Mouse (Mus musculus): ENCODE data around the gene Psapl1.

Psapl1 gene

GRCm38 (mm10) chr5:36203916-36204315, at the start of gene Psapl1:
Psapl1 (plus strand) TSS chr5:36204021.
- DNase-seq (ENCODE audit: low read depth, low spot score): no peak
- Histone ChIP-seq H3K36me3 (ENCODE audit: control insufficient read depth, insufficient read depth, low read length, poor library complexity, severe bottlenecking) (no peaks in the 10 kb centered on the region), H3K27me3 (ENCODE audit: control insufficient read depth, insufficient read depth, low read length, poor library complexity, severe bottlenecking) (no peaks in the 10 kb centered on the region)

GRCm38 (mm10) chr5:36154879-36155485, 48.8 kb upstream of the Psapl1 start:
- no peaks in the 10 kb centered on the region for H3K27me3 ChIP-seq (ENCODE audit: control insufficient read depth, insufficient read depth, low read length, poor library complexity, severe bottlenecking)
- DNase-seq (ENCODE audit: low read depth, low spot score): no peak
- H3K36me3 ChIP-seq (ENCODE audit: control insufficient read depth, insufficient read depth, low read length, poor library complexity, severe bottlenecking): no peaks in the 10 kb centered on the region

DNA sequence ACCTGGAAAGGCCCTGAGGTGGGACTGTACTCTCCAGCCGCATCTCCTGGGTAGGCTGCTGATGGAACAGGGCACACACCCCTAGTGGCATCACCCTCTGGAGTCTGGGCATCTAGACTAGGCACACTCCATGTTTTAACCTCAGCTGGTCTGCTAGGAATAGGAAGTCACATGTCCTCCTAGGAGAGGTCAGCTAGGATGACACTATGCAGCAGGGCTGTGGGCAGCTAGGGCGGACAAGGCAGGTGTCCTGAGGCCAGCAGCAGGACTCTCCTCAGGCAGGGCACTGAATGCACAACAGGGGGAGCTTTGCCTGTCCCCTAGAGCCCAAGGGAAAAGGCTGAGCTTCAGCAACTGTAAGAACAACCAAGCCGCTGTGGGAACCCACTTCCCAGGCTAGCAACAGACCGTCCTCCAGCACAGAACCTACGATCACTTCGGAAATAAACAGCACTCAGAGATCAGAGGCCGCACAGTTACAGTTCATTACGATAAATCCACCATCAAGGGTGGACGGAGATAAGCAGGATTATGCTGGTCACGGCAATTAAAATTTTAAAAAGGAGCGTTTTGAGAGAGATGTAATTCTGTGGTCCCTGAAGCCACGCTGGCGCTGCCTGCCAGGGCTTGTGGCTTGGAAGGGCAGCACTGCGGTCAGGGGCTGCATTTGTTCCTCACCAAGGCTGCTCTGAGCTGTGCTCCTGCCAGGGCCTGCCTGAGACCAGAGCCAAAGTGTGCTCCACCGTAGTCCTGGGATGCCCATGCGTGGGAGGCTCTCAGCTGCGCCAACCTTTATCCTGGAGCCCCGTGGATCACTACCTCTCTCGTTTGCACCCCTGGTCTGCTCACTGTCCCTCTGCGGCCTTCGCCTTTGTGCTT, 38.2 kb upstream of the Psapl1 start:
- Histone ChIP-seq H3K27me3 (ENCODE audit: control insufficient read depth, insufficient read depth, low read length, poor library complexity, severe bottlenecking) (no peaks in the 10 kb centered on the region), H3K36me3 (ENCODE audit: control insufficient read depth, insufficient read depth, low read length, poor library complexity, severe bottlenecking) (no peaks in the 10 kb centered on the region)
- no peak for DNase-seq (ENCODE audit: low read depth, low spot score)

- H3K36me3 ChIP-seq (ENCODE audit: control insufficient read depth, insufficient read depth, low read length, poor library complexity, severe bottlenecking): no peaks in the 10 kb centered on the region
- H3K27me3 ChIP-seq (ENCODE audit: control insufficient read depth, insufficient read depth, low read length, poor library complexity, severe bottlenecking): no peaks in the 10 kb centered on the region
- no peak for DNase-seq (ENCODE audit: low read depth, low spot score)
Observed at GRCm38 (mm10) chr5:36166346-36167013, 37.3 kb upstream of the Psapl1 start.

DNA sequence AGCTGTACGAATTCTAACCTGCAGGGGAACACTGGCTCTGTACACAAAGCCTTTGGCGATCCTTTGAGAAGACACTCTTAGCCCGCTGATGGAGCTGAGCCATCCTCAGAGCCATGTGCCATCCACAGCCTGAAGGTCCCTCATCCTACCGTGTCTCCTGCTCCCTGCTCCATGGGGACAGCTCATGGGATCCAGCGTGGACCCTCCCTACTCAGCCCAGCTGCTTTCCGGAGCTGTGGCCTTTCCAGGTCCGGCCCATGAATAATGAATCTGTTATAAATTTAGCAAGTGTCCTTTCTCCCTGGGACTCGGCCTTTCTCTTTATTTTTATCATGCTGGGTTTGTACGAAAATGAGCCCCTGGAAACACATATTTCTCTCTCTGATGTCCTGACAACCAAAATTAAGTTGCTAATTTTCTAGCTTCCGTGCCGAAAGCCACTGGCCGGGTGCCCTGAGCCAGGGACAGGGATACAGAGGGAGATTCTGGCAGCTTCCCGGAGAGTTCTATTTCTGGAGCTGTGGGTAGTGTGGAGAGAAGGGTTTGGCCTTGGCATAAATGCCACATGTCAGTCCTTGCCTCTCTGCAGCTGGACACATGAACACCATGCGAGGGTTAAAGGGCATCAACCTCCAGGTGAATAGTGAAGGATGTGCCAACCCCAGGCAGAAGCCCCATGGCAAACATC, 34.7 kb upstream of the Psapl1 start:
- H3K36me3 ChIP-seq (ENCODE audit: control insufficient read depth, insufficient read depth, low read length, poor library complexity, severe bottlenecking): no peaks in the 10 kb centered on the region
- no peaks in the 10 kb centered on the region for H3K27me3 ChIP-seq (ENCODE audit: control insufficient read depth, insufficient read depth, low read length, poor library complexity, severe bottlenecking)
- no peak for DNase-seq (ENCODE audit: low read depth, low spot score)

DNA sequence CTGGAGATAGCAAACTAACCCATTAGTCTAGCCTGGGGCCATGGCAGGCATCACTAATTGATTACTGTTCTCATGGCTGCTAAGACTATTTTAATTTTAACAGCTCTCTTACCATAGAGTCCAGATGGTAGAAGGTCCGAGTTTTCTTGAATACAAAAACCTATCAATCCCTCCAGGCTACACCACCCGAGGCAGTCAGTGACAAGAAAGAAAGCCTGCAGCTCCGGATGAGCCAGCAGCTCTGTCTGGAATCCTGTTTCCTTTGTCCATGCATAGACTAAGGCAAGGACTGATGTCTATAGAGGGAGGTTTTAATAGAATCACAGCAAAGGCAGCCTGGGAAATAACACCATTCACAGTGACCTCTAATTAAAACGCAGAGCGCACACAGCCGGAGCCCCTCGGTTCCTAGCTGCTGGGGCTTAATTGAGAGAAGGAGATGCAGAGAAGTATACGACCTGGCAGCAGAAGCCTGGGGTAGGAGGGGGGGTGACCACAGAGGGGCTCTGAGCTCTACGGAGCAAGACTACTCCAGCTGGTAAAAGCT, 29.2 kb upstream of the Psapl1 start:
- DNase-seq (ENCODE audit: low read depth, low spot score): no peak
- Histone ChIP-seq H3K27me3 (ENCODE audit: control insufficient read depth, insufficient read depth, low read length, poor library complexity, severe bottlenecking) (no peaks in the 10 kb centered on the region), H3K36me3 (ENCODE audit: control insufficient read depth, insufficient read depth, low read length, poor library complexity, severe bottlenecking) (no peaks in the 10 kb centered on the region)

DNA sequence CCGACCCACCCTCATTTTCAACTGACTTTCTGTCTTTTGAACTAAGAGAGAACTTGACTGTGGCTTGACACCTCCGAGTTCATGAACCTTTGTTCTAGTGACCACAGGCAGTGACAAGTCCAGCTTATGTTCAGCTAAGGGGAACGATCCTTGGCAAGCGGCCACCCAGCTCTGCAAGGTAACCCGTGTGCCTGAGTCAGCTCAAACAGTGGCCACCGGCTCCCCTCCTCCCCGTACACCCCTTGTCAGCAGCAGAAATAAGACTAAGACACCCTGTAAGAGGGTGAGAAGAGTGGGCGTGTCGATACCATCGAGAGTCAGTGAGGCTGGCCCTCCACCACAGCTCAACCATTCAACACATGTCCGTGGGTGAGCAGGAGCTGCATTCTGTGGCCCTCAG, 27.4 kb upstream of the Psapl1 start:
- DNase-seq (ENCODE audit: low read depth, low spot score): no peak

DNA sequence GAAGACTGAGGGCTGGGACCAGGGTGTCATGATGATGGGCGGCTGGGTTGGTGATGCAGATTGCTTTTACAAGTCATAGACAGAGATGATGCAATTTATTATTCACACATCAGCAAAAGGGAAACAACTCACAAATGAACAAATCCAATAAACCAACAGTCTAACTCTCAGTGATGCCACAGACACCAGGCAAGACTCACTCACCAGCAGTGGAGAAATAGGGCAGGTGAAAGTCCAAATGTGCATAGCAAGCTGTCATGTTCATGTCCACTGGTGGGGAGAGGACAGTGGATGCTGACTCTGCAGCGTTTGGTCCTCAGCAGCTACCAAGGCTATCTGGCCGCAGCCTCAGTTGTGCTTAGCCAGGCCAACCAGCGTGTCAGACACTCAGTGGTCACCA, 26.9 kb upstream of the Psapl1 start:
- no peak for DNase-seq (ENCODE audit: low read depth, low spot score)
- H3K36me3 ChIP-seq (ENCODE audit: control insufficient read depth, insufficient read depth, low read length, poor library complexity, severe bottlenecking): no peaks in the 10 kb centered on the region
- H3K27me3 ChIP-seq (ENCODE audit: control insufficient read depth, insufficient read depth, low read length, poor library complexity, severe bottlenecking): no peaks in the 10 kb centered on the region

More for the DNA sequence above, 27.4 kb upstream of the Psapl1 start:
- H3K36me3 ChIP-seq (ENCODE audit: control insufficient read depth, insufficient read depth, low read length, poor library complexity, severe bottlenecking): no peaks in the 10 kb centered on the region
- H3K27me3 ChIP-seq (ENCODE audit: control insufficient read depth, insufficient read depth, low read length, poor library complexity, severe bottlenecking): no peaks in the 10 kb centered on the region

GRCm38 (mm10) chr5:36178215-36178614, 25.6 kb upstream of the Psapl1 start:
- Histone ChIP-seq H3K36me3 (ENCODE audit: control insufficient read depth, insufficient read depth, low read length, poor library complexity, severe bottlenecking) (no peaks in the 10 kb centered on the region), H3K27me3 (ENCODE audit: control insufficient read depth, insufficient read depth, low read length, poor library complexity, severe bottlenecking) (no peaks in the 10 kb centered on the region)
- DNase-seq (ENCODE audit: low read depth, low spot score): no peak

- DNase-seq (ENCODE audit: low read depth, low spot score): no peak
- Histone ChIP-seq H3K36me3 (ENCODE audit: control insufficient read depth, insufficient read depth, low read length, poor library complexity, severe bottlenecking) (no peaks in the 10 kb centered on the region), H3K27me3 (ENCODE audit: control insufficient read depth, insufficient read depth, low read length, poor library complexity, severe bottlenecking) (no peaks in the 10 kb centered on the region)
Observed at GRCm38 (mm10) chr5:36178785-36179184, 25.0 kb upstream of the Psapl1 start.

- no peaks in the 10 kb centered on the region for H3K27me3 ChIP-seq (ENCODE audit: control insufficient read depth, insufficient read depth, low read length, poor library complexity, severe bottlenecking)
- no peaks in the 10 kb centered on the region for H3K36me3 ChIP-seq (ENCODE audit: control insufficient read depth, insufficient read depth, low read length, poor library complexity, severe bottlenecking)
- DNase-seq (ENCODE audit: low read depth, low spot score): no peak
Observed at GRCm38 (mm10) chr5:36179708-36180107, 24.1 kb upstream of the Psapl1 start.

GRCm38 (mm10) chr5:36182326-36182725, 21.5 kb upstream of the Psapl1 start:
- no peak for DNase-seq (ENCODE audit: low read depth, low spot score)
- Histone ChIP-seq H3K27me3 (ENCODE audit: control insufficient read depth, insufficient read depth, low read length, poor library complexity, severe bottlenecking) (no peaks in the 10 kb centered on the region), H3K36me3 (ENCODE audit: control insufficient read depth, insufficient read depth, low read length, poor library complexity, severe bottlenecking) (no peaks in the 10 kb centered on the region)

DNA sequence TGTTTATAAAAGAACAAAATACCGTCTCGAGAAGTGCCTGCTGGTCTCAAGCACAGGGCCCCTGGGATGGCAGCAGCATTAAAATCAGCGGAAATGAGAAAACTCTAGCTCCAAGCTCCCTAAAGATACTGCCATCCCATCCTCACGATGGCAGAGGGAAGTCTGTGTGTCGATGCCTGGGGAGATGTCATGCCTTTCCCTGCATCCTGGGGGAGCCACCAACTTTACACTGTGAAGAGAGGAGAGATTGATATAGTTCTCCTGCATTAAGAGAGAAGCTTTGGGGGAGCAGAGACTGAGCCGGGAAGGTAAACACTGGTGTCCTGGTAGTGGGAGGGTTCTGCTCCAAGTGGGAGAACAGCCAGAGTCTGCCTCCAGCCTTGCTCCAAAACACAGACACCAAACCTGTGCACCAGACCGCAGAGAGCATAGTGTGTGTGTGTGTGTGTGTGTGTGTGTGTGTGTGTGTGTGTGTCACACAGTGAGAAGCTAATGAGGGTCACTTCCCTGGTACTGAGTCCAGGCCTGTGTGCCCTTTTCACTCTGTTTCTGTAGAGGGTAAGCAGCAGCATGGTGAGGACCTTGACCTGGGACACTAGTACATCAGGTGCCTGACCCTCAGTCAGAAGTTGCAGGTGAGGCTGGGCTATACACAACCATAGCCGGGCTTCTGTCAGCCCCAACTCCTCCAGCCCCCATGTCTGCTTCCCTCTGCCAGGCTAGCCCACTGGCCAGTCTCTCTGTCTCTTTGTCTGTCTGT, 17.3 kb upstream of the Psapl1 start:
- Histone ChIP-seq H3K27me3 (ENCODE audit: control insufficient read depth, insufficient read depth, low read length, poor library complexity, severe bottlenecking) (no peaks in the 10 kb centered on the region), H3K36me3 (ENCODE audit: control insufficient read depth, insufficient read depth, low read length, poor library complexity, severe bottlenecking) (no peaks in the 10 kb centered on the region)
- DNase-seq (ENCODE audit: low read depth, low spot score): no peak

DNA sequence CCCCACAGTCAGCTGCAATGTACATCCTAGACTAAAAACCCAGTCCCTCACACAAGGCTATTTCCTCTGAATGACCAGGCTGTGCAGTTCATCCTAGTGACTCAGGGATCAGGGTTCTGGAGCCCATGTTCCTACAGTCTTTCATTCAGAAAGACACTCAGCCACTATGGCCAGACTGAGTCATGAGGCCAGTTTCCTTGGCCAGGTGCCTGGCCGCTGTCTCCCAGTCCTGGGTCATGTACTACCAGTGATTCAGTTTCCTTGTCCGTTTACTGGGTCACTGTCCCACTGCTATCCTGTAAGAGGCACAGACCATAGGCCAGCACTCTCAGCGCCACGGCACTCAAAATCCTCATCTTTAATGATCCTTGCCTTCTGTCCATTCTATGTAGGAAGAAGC, 15.5 kb upstream of the Psapl1 start:
- H3K27me3 ChIP-seq (ENCODE audit: control insufficient read depth, insufficient read depth, low read length, poor library complexity, severe bottlenecking): no peaks in the 10 kb centered on the region
- no peak for DNase-seq (ENCODE audit: low read depth, low spot score)
- no peaks in the 10 kb centered on the region for H3K36me3 ChIP-seq (ENCODE audit: control insufficient read depth, insufficient read depth, low read length, poor library complexity, severe bottlenecking)
